Mouse (Mus musculus): Measurements from ENCODE around the gene Ap1b1.
A peak's percentile ranks its signal among the peaks of the same experiment; 100 is the strongest.

Ap1b1 gene

GRCm38 (mm10) chr11:4984249-4984648 lies 2.4 kb upstream of the Ap1b1 start:
- DNase-seq (ENCODE audit: extremely low read depth, insufficient read length, low spot score) = peak; percentile 24

- DNase-seq (ENCODE audit: extremely low read depth, insufficient read length, low spot score) = no peak
Measured at GRCm38 (mm10) chr11:4984799-4985198, 1.8 kb upstream of the Ap1b1 start.

GRCm38 (mm10) chr11:4987487-4987852 lies 846 bp downstream of the Ap1b1 start:
- DNase-seq (ENCODE audit: extremely low read depth, insufficient read length, low spot score) = no peak

DNA sequence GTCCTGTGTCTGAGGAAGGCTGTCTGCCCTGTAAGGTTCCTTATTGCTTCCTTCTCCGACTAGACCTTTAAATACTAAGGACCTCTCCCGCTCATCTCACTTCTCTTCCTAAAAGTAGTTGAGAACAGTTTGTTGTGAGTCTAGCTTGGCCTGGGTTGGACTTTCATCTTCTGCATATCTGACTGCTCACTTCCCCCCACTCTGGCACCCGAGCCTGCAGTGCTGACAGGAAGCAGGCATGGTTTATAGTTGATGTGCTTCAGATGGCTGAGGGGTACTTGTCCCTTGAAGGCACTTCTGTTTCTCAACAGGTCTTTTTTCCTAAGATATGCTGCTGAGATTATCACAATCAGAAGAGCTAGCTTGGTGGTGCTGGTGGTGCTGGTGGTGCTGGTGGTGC lies 2.6 kb downstream of the Ap1b1 start:
- DNase-seq (ENCODE audit: extremely low read depth, insufficient read length, low spot score) = no peak

- DNase-seq (ENCODE audit: extremely low read depth, insufficient read length, low spot score) = no peak
Measured at GRCm38 (mm10) chr11:4992471-4992870, 5.8 kb downstream of the Ap1b1 start.

DNA sequence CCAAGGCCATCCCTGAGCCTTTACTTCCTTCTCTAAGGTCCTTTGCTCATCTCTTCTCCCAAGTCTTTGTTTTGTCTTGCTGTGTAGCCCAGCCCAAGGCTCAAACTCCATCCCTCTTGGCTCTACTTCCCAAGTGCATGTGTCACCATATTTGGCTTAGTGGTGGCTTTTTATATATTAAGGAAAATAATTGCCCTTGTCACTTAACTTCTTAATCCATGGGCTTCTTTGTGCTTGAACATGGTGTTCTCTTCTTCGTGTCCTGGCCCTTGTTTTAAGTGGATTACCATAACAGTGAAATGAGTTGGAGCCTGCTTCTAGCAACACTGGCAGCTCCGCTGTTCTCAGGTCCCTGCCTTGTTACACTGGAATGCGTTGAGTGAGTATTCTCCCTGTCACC lies 9.1 kb downstream of the Ap1b1 start:
- DNase-seq (ENCODE audit: extremely low read depth, insufficient read length, low spot score) = no peak

DNA sequence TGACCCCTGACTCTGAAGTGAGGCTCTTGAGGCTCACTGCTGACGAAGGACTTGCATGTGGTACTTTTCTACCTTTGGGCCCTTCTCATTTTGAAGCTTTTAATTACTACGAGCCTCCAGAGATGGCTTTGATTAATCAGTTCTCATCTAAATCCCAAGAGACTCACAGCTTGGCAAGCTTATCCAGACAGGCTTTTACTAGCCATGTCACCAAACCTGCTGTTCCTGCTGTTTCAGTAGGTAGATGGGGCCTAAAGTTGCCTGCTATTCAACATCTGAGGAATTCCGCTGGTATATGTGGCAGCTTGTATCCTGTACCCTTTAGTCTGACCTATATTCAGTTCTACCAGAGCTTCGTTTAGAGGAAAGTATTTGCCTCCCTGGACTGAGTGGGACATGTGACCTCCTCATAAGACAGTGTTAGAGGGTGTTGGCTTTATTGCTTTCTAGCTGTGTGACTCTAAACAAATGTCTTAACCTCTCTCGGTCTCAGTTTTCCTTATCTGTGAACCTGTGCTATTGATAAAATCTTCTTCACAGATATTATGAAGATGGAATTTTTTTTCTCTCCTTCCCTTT lies 10.1 kb downstream of the Ap1b1 start:
- no peak for DNase-seq (ENCODE audit: extremely low read depth, insufficient read length, low spot score)

DNA sequence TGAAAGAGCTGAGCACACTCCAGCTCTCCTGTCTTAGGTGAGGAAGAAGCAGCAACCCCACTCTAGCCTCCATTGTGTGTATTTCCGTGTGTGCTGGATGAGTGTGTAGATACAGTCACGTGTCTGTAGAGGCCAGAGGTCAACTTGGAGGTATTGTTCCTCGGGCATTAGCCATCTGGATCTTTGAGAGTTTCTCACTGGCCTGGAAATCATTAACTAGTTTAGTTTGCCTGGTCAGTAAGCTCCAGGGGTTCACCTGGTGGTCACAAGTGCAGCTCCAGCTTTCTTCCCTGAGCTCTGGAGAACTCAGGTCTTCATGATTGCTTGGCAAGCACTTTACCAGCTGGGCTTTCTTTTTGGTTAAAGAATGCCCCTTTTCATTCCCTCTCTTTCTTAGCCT lies 11.7 kb downstream of the Ap1b1 start:
- no peak for DNase-seq (ENCODE audit: extremely low read depth, insufficient read length, low spot score)

GRCm38 (mm10) chr11:4998762-4999161 lies 12.1 kb downstream of the Ap1b1 start:
- no peak for DNase-seq (ENCODE audit: extremely low read depth, insufficient read length, low spot score)

- DNase-seq (ENCODE audit: extremely low read depth, insufficient read length, low spot score) = no peak
Measured at GRCm38 (mm10) chr11:5000241-5000640, 13.6 kb downstream of the Ap1b1 start.

GRCm38 (mm10) chr11:5002826-5003225 lies 16.2 kb downstream of the Ap1b1 start:
- DNase-seq (ENCODE audit: extremely low read depth, insufficient read length, low spot score) = no peak

DNA sequence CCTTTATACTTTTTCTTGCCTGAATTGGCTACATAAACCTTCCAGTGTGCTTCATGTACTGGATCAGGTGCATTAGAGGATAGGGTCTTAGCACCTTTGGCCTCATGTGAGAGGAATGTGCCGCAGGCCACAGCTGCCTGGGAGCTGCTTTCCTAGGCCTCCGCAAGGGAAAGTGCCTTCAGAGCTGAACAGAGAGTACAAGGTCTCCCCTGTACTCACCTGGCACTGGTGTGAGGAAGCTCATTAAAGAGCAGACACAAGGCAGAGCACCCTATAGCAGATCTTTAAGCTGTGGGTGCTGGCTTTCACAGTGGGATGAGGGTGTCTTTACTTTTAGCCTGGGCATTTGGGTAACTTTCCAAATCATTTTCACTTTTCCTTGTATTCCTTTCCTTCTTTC lies 18.9 kb downstream of the Ap1b1 start:
- no peak for DNase-seq (ENCODE audit: extremely low read depth, insufficient read length, low spot score)

DNA sequence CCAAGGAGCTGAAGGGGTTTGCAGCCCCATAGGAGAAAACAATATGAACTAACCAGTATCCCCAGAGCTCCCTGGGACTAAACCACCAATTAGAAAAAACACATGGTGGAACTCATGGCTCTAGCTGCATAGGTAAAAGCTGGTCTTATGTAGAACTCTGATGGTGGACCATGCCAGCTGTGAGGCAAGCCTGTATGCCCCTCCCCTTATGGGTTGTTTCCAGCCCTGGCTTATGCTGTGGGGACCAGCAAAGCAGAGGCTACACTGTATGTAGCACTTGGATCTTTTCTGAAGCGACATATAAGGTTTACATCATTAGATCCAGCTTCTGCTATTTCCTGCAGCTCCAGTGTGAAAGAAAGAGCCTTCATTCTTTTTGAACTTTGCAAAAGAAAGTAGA lies 20.6 kb downstream of the Ap1b1 start:
- no peak for DNase-seq (ENCODE audit: extremely low read depth, insufficient read length, low spot score)

DNA sequence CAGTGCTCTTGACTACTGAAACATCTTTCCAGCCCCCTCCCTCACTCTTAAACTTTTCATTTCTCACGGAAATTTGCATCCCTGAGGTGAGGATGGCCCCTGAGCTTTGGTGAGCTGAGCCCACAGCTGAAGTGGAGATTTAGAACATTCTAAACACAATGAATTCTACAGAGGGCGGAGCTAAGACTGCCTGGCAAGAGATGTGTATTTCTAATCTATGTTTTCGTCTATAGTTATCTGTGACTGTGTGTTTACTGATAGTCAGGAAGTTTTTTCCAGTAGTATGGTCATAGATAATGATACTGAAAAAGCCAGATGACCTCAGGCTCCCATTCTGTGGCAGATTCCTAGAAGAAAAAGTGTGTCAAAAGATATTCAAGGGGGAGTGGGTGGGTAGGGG lies 22.2 kb downstream of the Ap1b1 start:
- no peak for DNase-seq (ENCODE audit: extremely low read depth, insufficient read length, low spot score)

DNA sequence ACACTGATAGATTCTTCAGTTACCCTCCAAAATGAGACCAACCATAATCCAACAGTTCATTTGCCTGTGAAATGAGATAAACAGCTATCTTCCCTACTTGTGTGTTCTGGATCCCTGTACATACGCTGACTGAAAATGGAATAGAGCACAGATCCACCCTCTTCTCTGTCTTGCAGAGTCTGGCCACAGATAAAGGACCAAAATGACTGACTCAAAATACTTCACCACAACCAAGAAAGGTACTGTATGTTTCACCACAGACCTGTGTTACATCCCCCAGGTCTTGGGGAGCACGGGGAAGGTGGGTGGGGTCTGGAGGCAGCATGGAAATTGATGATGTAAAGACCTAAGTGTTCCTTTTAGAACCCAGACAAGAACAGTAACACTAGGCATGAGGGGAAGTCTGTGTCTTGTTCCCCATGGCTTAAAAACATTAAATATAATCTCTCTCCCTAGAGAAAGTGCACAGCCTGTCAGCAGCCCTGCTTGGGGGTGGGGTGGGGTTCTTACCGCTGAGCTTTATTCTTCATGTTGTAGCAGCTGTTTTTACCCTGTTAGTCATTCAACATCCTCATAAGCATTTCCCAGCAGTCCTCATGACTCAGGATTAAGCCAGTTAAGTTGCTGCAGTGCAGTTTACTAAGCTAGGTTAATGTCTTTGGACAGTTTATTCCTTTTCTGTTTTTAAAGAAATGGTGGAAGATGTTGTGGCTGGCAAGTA lies 22.9 kb downstream of the Ap1b1 start:
- no peak for DNase-seq (ENCODE audit: extremely low read depth, insufficient read length, low spot score)

- DNase-seq (ENCODE audit: extremely low read depth, insufficient read length, low spot score) = no peak
Measured at GRCm38 (mm10) chr11:5010205-5010604, 23.6 kb downstream of the Ap1b1 start.

DNA sequence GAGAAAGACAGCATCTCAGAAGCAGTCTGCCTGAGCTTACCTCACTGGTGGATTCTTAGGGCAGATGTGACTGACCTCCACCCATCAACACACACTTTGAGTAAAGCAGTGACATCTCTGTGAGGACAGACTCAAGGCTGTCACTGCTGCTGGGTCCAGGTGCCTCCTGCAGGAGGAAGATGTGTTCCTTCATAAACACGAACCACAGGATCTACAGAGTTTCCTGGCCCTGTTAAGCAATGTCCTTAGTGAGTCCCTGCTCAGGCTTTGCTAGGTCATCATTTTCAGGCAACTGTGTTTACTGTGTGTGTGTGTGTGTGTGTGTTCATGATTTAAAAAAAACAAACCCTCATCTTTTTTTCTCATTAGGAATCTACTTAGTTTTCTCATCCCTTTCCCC lies 24.9 kb downstream of the Ap1b1 start:
- DNase-seq (ENCODE audit: extremely low read depth, insufficient read length, low spot score) = no peak

- no peak for DNase-seq (ENCODE audit: extremely low read depth, insufficient read length, low spot score)
Measured at GRCm38 (mm10) chr11:5012213-5012715, 25.6 kb downstream of the Ap1b1 start.

- DNase-seq (ENCODE audit: extremely low read depth, insufficient read length, low spot score) = no peak
Measured at GRCm38 (mm10) chr11:5015720-5016119, 29.1 kb downstream of the Ap1b1 start.

DNA sequence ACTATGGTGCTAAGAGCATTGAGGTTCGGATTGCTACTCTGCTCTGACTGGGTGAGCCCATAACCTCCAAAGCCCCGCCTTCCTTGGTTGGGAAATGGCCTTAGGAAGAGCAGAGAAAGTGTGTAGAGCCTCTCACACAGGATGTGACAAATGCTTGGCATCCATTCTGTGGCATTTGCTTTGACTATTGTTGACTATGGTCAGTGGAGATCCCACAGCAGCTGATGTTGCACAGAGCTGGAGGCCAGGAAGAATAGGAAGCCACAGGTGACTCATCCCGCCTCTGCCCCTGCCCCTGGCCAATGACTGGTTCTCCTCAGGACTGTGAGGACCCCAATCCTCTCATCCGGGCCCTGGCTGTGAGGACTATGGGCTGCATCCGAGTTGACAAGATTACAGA lies 29.7 kb downstream of the Ap1b1 start:
- DNase-seq (ENCODE audit: extremely low read depth, insufficient read length, low spot score) = peak; percentile 55

- no peak for DNase-seq (ENCODE audit: extremely low read depth, insufficient read length, low spot score)
Measured at GRCm38 (mm10) chr11:5017506-5017905, 30.9 kb downstream of the Ap1b1 start.

- no peak for DNase-seq (ENCODE audit: extremely low read depth, insufficient read length, low spot score)
Measured at GRCm38 (mm10) chr11:5025108-5025507, 38.5 kb downstream of the Ap1b1 start.

DNA sequence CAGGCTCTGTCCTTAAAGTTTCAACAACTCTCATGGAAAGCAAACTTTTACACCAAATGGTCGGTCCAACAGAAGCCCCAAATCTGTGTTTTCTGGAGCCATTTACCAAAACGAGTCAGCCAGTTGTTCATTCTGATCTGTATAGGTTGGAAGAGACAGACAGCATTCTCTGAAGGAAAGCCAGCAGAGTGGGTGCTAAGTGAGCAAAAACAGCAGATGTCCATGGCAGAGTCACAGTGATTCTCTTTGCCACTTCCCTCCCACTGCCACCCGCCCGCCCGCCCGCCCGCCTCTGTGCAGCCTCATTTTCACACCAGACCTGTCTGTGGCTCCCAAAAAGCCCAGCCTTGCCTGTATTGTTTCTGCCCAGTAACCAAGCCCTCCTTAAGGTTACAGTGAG lies 41.6 kb downstream of the Ap1b1 start:
- DNase-seq (ENCODE audit: extremely low read depth, insufficient read length, low spot score) = no peak

Data from 3134 (cell line).